Mouse (Mus musculus): ENCODE measurements around the gene Gm11034. TPM values are rescaled to one million over a fixed set of nuclear protein-coding genes. Genes with fewer than 3 reads are reported as not detected.

Gene Gm11034
- total and polyA plus RNA-seq, 3 experiments: not detected

- Histone ChIP-seq H3K9ac (ENCODE audit: insufficient read depth, low read depth) (no peak overlapping the region), H3K36me3 (replicated peaks in 1 of 2; ENCODE audit: control insufficient read depth in 1 of 2, insufficient read depth in 1 of 2, low read length in 1 of 2) (no peaks in the 10 kb centered on the region), H3K79me2 (replicated peaks; ENCODE audit: control insufficient read depth, extremely low read depth, insufficient read depth, poor library complexity, severe bottlenecking) (no peaks in the 10 kb centered on the region), H3K9me3 (replicated peaks; ENCODE audit: low read length) (no peaks in the 10 kb centered on the region), H3K27ac (ENCODE audit: insufficient read depth, low read depth) (no peak overlapping the region), H3K4me3 (replicated peaks in 1 of 3; ENCODE audit: low read depth in 2 of 3, low read length in 2 of 3, poor library complexity in 1 of 3) (no peak overlapping the region), H3K4me2 (ENCODE audit: insufficient read depth, low read depth, poor library complexity, severe bottlenecking) (no peak overlapping the region), H3K4me1 (ENCODE audit: control insufficient read depth in 1 of 2, insufficient read depth in 2 of 2) (peaks cover 3 to 15% of the 10 kb centered on the region in 2 experiments; a peak in 2 of 4 replicates), H3K27me3 (replicated peaks) (no peaks in the 10 kb centered on the region)
- dilution Hi-C loops (cut with MboI; ENCODE audit: extremely low pct_ligation_motif_present, extremely low pct_unique_long_range_greater_than_20kb, low sequenced_read_pairs) (no loop called here), in situ Hi-C loops (cut with MboI; ENCODE audit: low pct_ligation_motif_present, low pct_unique_long_range_greater_than_20kb, low sequenced_read_pairs) (no loop called here)
- TF ChIP-seq SMC3 (IDR thresholded peaks at IDR 0.05; ENCODE audit: low read depth, low read length): no peak
- no peak for TF ChIP-seq KAT2A (IDR thresholded peaks at IDR 0.05; ENCODE audit: insufficient replicate concordance, low read length)
- TF ChIP-seq ZMIZ1 (IDR thresholded peaks at IDR 0.05; ENCODE audit: low read depth, low read length): no peak
- no peak for TF ChIP-seq JUND (conservative IDR thresholded peaks at IDR 0.05; ENCODE audit: low read depth, low read length)
- no peak for TF ChIP-seq BHLHE40 (IDR thresholded peaks at IDR 0.05; ENCODE audit: low read depth, low read length)
- no peak for TF ChIP-seq HCFC1 (IDR thresholded peaks at IDR 0.05; ENCODE audit: low read depth, low read length)
- no peak for DNase-seq (ENCODE audit: extremely low read depth)
Measured at GRCm38 (mm10) chr8:72210710-72211109, 2.7 kb downstream of the Gm11034 start.

DNA sequence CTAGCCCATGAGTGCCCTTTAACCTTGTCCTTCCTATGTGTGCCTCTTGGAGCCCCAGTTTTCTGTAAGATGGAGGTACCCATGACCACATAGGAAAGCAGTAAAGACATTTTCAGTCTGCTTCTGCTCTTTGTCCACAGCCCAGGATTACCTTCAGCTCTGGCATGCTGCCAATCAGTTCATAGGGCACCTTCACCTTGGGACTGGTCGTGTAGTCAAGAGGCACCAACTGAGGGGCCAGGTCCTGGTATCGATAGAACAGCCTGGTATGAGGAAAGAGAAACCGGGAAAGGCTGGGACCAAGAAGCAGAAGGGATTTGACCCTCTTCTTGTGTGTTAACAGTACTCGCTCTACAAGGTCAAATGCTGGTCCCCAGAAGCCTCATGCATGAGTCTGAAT, 3.2 kb downstream of the Gm11034 start:
- no peak overlapping the region for H3K9ac ChIP-seq (ENCODE audit: insufficient read depth, low read depth)
- H3K79me2 ChIP-seq (replicated peaks; ENCODE audit: control insufficient read depth, extremely low read depth, insufficient read depth, poor library complexity, severe bottlenecking): no peaks in the 10 kb centered on the region
- TF ChIP-seq EP300 (IDR thresholded peaks at IDR 0.05; ENCODE audit: low read length) (no peak), SIN3A (IDR thresholded peaks at IDR 0.05; ENCODE audit: low read length) (no peak), E2F4 (IDR thresholded peaks at IDR 0.05; ENCODE audit: insufficient replicate concordance, low read depth, low read length) (no peak), ZC3H11A (IDR thresholded peaks at IDR 0.05; ENCODE audit: low read depth, low read length) (no peak), ZNF384 (IDR thresholded peaks at IDR 0.05; ENCODE audit: low read depth, low read length) (no peak), JUND (conservative IDR thresholded peaks at IDR 0.05; ENCODE audit: low read depth, low read length) (no peak), MAZ (IDR thresholded peaks at IDR 0.05; ENCODE audit: low read depth, low read length) (no peak), ZKSCAN1 (IDR thresholded peaks at IDR 0.05; ENCODE audit: borderline replicate concordance, low read depth, low read length) (no peak), NELFE (IDR thresholded peaks at IDR 0.05; ENCODE audit: low read depth, low read length) (no peak), USF1 (IDR thresholded peaks at IDR 0.05; ENCODE audit: low read depth, low read length) (no peak), PAX5 (IDR thresholded peaks at IDR 0.05; ENCODE audit: low read length) (no peak), POLR2A (IDR thresholded peaks at IDR 0.05; ENCODE audit: low read depth, low read length) (no peak), CTCF (conservative IDR thresholded peaks at IDR 0.05 in 1 of 2, IDR thresholded peaks at IDR 0.05 in 1 of 2; ENCODE audit: low read depth in 2 of 2, low read length in 2 of 2) (no peak), RAD21 (IDR thresholded peaks at IDR 0.05; ENCODE audit: low read depth, low read length) (no peak), CHD1 (IDR thresholded peaks at IDR 0.05; ENCODE audit: low read depth, low read length) (no peak), MAX (IDR thresholded peaks at IDR 0.05; ENCODE audit: low read length) (no peak), KAT2A (IDR thresholded peaks at IDR 0.05; ENCODE audit: insufficient replicate concordance, low read length) (no peak), HCFC1 (IDR thresholded peaks at IDR 0.05; ENCODE audit: low read depth, low read length) (no peak)
- H3K27me3 ChIP-seq (replicated peaks): no peaks in the 10 kb centered on the region
- no peak for DNase-seq (ENCODE audit: extremely low read depth)
- in situ Hi-C loops (cut with MboI; ENCODE audit: low pct_ligation_motif_present, low pct_unique_long_range_greater_than_20kb, low sequenced_read_pairs) (no loop called here), dilution Hi-C loops (cut with MboI; ENCODE audit: extremely low pct_ligation_motif_present, extremely low pct_unique_long_range_greater_than_20kb, low sequenced_read_pairs) (no loop called here)
- no peaks in the 10 kb centered on the region for H3K36me3 ChIP-seq (replicated peaks in 1 of 2; ENCODE audit: control insufficient read depth in 1 of 2, insufficient read depth in 1 of 2, low read length in 1 of 2)
- H3K4me3 ChIP-seq (replicated peaks in 1 of 3; ENCODE audit: low read depth in 2 of 3, low read length in 2 of 3, poor library complexity in 1 of 3): no peak overlapping the region
- H3K27ac ChIP-seq (ENCODE audit: insufficient read depth, low read depth): no peak overlapping the region
- H3K4me2 ChIP-seq (ENCODE audit: insufficient read depth, low read depth, poor library complexity, severe bottlenecking): no peak overlapping the region
- peaks cover 3 to 10% of the 10 kb centered on the region in 2 experiments; a peak in 2 of 4 replicates for H3K4me1 ChIP-seq (ENCODE audit: control insufficient read depth in 1 of 2, insufficient read depth in 2 of 2)
- H3K9me3 ChIP-seq (replicated peaks; ENCODE audit: low read length): no peaks in the 10 kb centered on the region

Data from CH12.LX (cell line).